Mouse (Mus musculus) intestine, postnatal 0 days (tissue): ENCODE data around the gene S100g. TPM values are rescaled to one million over a fixed set of nuclear protein-coding genes. Genes with fewer than 3 reads are reported as not detected.

Source experiments
- ATAC-seq: fragments of 200-750 bp; cut with Nextera tagmentation; 2 replicates; pipeline ENCODE4 v1.8.0; 2017; ENCODE audit warnings: mild to moderate bottlenecking, moderate TSS enrichment, moderate library complexity
- H3K27ac ChIP-seq: fragments of 300-500 bp; sonication (generic); 2 replicates; pipeline ENCODE4 v1.5.1; 2014; ENCODE audit warnings: mild to moderate bottlenecking, low read depth, low read length, moderate library complexity
- H3K27me3 ChIP-seq: fragments of 300-500 bp; sonication (generic); replicated peaks from 2 replicates; pipeline ENCODE4 v1.6.1; 2014; ENCODE audit warnings: low read length, mixed read lengths; ENCODE audit not compliant: control insufficient read depth, insufficient read depth
- H3K36me3 ChIP-seq: fragments of 300-500 bp; sonication (generic); 2 replicates; pipeline ENCODE4 v1.6.1; 2014; ENCODE audit warnings: mild to moderate bottlenecking, moderate library complexity; ENCODE audit not compliant: control insufficient read depth, insufficient read depth
- H3K4me1 ChIP-seq: fragments of 300-500 bp; sonication (generic); replicated peaks from 2 replicates; pipeline ENCODE4 v1.6.1; 2014; ENCODE audit warnings: antibody characterized with exemption, low read length, mixed read lengths; ENCODE audit not compliant: control insufficient read depth, insufficient read depth
- H3K4me2 ChIP-seq: fragments of 300-500 bp; sonication (generic); replicated peaks from 2 replicates; pipeline ENCODE4 v1.6.1; 2014; ENCODE audit warnings: low read depth, mild to moderate bottlenecking, moderate library complexity
- H3K4me3 ChIP-seq: fragments of 300-500 bp; sonication (generic); 2 replicates; pipeline ENCODE4 v1.5.1; 2014; ENCODE audit warnings: low read depth, low read length
- H3K9ac ChIP-seq: fragments of 300-500 bp; sonication (generic); 2 replicates; pipeline ENCODE4 v1.6.1; 2014; ENCODE audit warnings: mild to moderate bottlenecking, low read depth, low read length
- H3K9me3 ChIP-seq: fragments of 300-500 bp; sonication (generic); 2 replicates; pipeline ENCODE4 v1.6.1; 2016; ENCODE audit warnings: mixed run types; ENCODE audit not compliant: control insufficient read depth
- CTCF ChIP-seq: sonication (generic); IDR thresholded peaks from 2 replicates; pipeline ENCODE4 v1.5.1; 2016; ENCODE audit warnings: low read depth, mild to moderate bottlenecking, control low read depth, antibody characterized with exemption, moderate library complexity
- WGBS: fragments of 180-500 bp; shearing (Covaris S2); extraction: QIAGEN DNeasy Blood & Tissue Kit; methylation state at CpG from one replicate; pipeline ENCODE4 v1.1.7; 2014; 5-methylcytosine and 5-hydroxymethylcytosine counted together
- polyA plus RNA-seq: library from polyadenylated mRNA; unstranded; fragments of >200 nt; fragmentation: Nextera tagmentation; extraction: Ambion mirVana; gene quantifications from 2 replicates; pipeline ENCODE4 v1.2.1, GENCODE M21; 2015

The S100g gene
- polyA plus RNA-seq, 1 experiment from 2014 or later: 924 TPM

DNA sequence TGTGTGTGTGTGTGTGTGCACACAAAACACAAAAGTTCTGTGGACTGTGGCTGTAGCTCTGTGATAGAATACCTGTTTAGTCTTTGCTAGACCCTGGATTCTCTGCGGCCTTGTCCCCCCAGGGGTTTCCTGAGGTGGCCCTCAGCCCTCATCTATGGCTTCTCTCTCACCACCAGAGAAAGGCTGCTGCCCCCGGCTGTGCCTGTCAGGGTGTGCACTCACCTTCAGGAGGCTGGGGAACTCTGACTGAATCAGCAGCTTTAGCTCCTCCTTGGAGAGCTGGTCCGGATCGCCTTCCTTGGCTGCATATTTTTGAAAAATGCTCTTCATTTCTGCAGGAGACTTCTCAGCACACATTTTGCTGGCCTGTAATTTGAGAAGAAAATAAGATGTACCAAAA lies 559 bp downstream of the S100g start:
- ATAC-seq: no peak
- peak overlapping the region; percentile 44 for H3K4me2 ChIP-seq
- WGBS: 32% methylated on average over 4 of the region's 4 CpGs
- 0 out of 2 replicates have a peak, but pooled peaks have one; percentile 1 for TF ChIP-seq CTCF
- H3K9me3 ChIP-seq: no peaks in the 10 kb centered on the region
- H3K4me1 ChIP-seq: no peaks in the 10 kb centered on the region
- no peaks in the 10 kb centered on the region for H3K27me3 ChIP-seq
- no peak overlapping the region for H3K9ac ChIP-seq
- H3K27ac ChIP-seq: no peak overlapping the region
- H3K36me3 ChIP-seq: no peaks in the 10 kb centered on the region
- peak overlapping the region; percentile 12; the same call in 1 of the 2 replicates for H3K4me3 ChIP-seq

DNA sequence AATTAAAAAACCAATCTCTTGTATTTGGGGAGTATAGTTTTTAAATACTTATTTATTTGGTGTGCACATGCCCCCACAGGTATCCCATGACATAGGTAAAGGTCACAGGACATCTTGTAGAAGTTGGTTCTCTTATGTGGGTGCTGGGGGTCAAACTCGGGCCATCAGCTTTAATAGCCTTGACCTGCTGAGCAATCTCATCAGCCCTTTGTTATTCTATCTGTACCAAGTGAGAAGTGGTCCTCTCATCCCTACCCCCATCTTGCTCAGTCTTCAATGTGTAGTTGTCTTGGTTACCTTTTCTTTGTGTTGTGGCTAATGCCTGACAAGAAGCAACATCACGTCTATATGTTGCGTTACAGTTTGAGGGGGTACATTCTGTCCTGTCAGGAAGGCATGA lies 6.5 kb downstream of the S100g start:
- H3K9ac ChIP-seq: no peak overlapping the region
- TF ChIP-seq CTCF: no peak
- no peak overlapping the region for H3K4me2 ChIP-seq
- H3K4me1 ChIP-seq: no peaks in the 10 kb centered on the region
- no peak overlapping the region for H3K4me3 ChIP-seq
- no peaks in the 10 kb centered on the region for H3K27me3 ChIP-seq
- H3K9me3 ChIP-seq: no peaks in the 10 kb centered on the region
- no peaks in the 10 kb centered on the region for H3K36me3 ChIP-seq
- no peak overlapping the region for H3K27ac ChIP-seq
- WGBS: 89% methylated on average over 3 of the region's 3 CpGs
- no peak for ATAC-seq

GRCm38 (mm10) chrX:162949811-162950439 lies 14.5 kb downstream of the S100g start:
- ATAC-seq: no peak
- H3K4me1 ChIP-seq: no peaks in the 10 kb centered on the region
- H3K4me2 ChIP-seq: no peak overlapping the region
- H3K9me3 ChIP-seq: no peaks in the 10 kb centered on the region
- no peaks in the 10 kb centered on the region for H3K36me3 ChIP-seq
- no peak overlapping the region for H3K9ac ChIP-seq
- 28% methylated on average over 3 of the region's 3 CpGs for WGBS
- no peak overlapping the region for H3K4me3 ChIP-seq
- H3K27me3 ChIP-seq: no peaks in the 10 kb centered on the region
- H3K27ac ChIP-seq: no peak overlapping the region
- TF ChIP-seq CTCF: peak; percentile 75

DNA sequence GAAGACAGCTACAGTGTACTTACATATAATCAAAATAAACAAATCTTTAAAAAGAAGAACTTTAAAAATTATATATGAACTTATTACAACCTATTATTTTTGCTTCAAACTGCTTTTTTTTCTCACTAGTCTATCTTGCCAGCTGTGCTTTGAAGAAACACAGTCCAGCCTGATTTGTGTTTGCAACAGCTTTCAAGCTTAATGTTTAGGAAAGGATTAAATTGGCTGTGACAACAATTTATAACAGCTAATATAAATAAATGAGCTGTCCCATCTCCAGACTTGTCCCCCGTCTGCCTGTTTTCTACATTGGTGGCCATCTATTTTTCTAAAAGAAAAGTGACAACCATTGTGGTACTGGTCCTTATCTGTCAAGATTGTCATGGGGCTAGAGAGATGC lies 22.4 kb downstream of the S100g start:
- no peak for TF ChIP-seq CTCF
- no peak for ATAC-seq
- no peaks in the 10 kb centered on the region for H3K9me3 ChIP-seq
- no peak overlapping the region for H3K27ac ChIP-seq
- H3K27me3 ChIP-seq: no peaks in the 10 kb centered on the region
- WGBS: 79% methylated on average over 1 of the region's 1 CpGs
- no peaks in the 10 kb centered on the region for H3K4me1 ChIP-seq
- no peak overlapping the region for H3K4me2 ChIP-seq
- no peak overlapping the region for H3K9ac ChIP-seq
- no peaks in the 10 kb centered on the region for H3K36me3 ChIP-seq
- no peak overlapping the region for H3K4me3 ChIP-seq

DNA sequence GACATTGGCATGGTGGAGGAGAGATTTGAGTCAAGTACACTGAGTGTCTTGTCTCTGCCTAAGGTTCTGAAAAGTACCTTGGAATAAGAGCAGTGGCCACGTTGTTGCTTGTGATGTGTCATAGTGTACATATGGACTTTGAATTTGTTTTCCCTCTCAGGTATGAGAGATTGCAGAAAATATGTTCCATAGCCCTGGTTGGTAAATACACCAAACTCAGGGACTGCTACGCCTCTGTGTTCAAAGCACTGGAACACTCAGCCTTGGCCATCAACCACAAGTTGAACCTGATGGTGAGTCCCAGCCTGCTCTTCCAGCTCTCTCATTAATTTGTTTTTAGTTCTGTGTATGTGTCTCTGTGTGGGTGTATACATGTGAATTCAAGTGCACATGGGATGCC lies 32.9 kb downstream of the S100g start:
- TF ChIP-seq CTCF: no peak
- no peak overlapping the region for H3K27ac ChIP-seq
- H3K9ac ChIP-seq: no peak overlapping the region
- H3K4me1 ChIP-seq: no peaks in the 10 kb centered on the region
- WGBS: 82% methylated on average over 2 of the region's 2 CpGs
- H3K4me3 ChIP-seq: no peak overlapping the region
- ATAC-seq: no peak
- H3K4me2 ChIP-seq: no peak overlapping the region
- no peaks in the 10 kb centered on the region for H3K9me3 ChIP-seq
- no peaks in the 10 kb centered on the region for H3K27me3 ChIP-seq
- H3K36me3 ChIP-seq: no peaks in the 10 kb centered on the region

DNA sequence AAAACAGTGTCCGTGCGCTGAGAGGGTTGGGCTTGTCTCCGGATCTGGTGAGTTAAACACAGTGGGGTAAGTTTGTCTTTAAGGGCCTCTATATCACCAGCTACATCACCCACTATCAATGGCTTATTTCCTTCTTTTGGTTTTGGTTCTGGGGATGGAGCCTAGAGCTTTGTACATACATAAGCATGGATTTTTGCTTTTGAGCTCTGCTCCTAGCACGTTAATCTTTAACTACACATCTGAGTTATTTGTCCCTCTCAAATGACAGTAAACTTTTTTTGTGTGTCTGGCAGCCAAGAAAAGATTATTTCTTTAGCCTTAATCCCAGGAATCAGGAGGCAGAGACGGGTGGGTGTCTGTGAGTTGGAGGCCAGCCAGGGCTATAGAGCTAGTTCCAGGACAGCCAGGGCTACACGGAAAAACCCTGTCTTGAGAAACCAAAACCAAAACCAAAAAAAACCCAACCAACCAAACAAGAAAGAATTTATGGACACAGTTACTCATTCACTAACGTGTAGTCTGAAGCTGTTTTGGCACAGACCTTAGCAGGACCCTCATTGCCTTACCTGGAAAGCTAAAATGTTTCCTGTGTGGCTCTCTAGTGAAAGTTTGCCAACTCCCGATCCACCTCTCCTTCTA lies 42.8 kb downstream of the S100g start:
- Histone ChIP-seq H3K9me3 (no peaks in the 10 kb centered on the region), H3K36me3 (peaks cover 4% of the 10 kb centered on the region; the same call in 1 of the 2 replicates), H3K9ac (no peak overlapping the region), H3K4me2 (0 out of 2 replicates have a peak overlapping the region, but pooled peaks have one; percentile 0), H3K4me3 (no peak overlapping the region), H3K27ac (no peak overlapping the region), H3K27me3 (no peaks in the 10 kb centered on the region), H3K4me1 (no peaks in the 10 kb centered on the region)
- no peak for TF ChIP-seq CTCF
- no peak for ATAC-seq
- WGBS: 66% methylated on average over 8 of the region's 8 CpGs
